ENCODE assay signal across 21 mouse cellular contexts in genomic region chr7:75868687-75869086, GRCm38 (mm10).
"Had no signal": no experiment of that assay in that cellular context is flagged by ENCODE, and none has a peak within 500 bp of the region (broad histone marks: within the 10 kb centered on the region; RNA-seq: fewer than 3 reads in every experiment).

No protein-coding gene starts in this region.

- DNase-seq: kidney, adult 11 months; kidney, adult 8-10 months; kidney, postnatal 10 days; kidney, postnatal 36 days; layer of hippocampus, postnatal 36 days; lung, postnatal 14 days; lung, postnatal 4 days; retina, postnatal 1 day; right cerebral cortex, postnatal 25 days; spleen, adult 18-20 months; thymus, adult 18-20 months; thymus, postnatal 36 days had no signal

- H3K27ac ChIP-seq: kidney, embryonic 15.5 days; left cerebral cortex, adult 2 months; liver, embryonic 12.5 days; lung, embryonic 15.5 days; midbrain, embryonic 12.5 days; midbrain, embryonic 15.5 days; neural tube, embryonic 13.5 days; stomach, embryonic 15.5 days had no signal

- H3K9me3 ChIP-seq: kidney, embryonic 15.5 days; lung, embryonic 15.5 days; midbrain, embryonic 12.5 days; midbrain, embryonic 15.5 days; stomach, embryonic 15.5 days had no signal

- H3K9ac ChIP-seq: kidney, embryonic 15.5 days; liver, embryonic 12.5 days; lung, embryonic 15.5 days; midbrain, embryonic 12.5 days; midbrain, embryonic 15.5 days; neural tube, embryonic 13.5 days; stomach, embryonic 15.5 days had no signal

- H3K4me1 ChIP-seq: midbrain, embryonic 12.5 days; midbrain, embryonic 15.5 days; stomach, embryonic 15.5 days had no signal

- H3K4me3 ChIP-seq: kidney, embryonic 15.5 days; left cerebral cortex, adult 2 months; liver, embryonic 12.5 days; lung, embryonic 15.5 days; midbrain, embryonic 12.5 days; midbrain, embryonic 15.5 days; myocyte; neural tube, embryonic 13.5 days; stomach, embryonic 15.5 days had no signal

- ATAC-seq: liver, embryonic 12.5 days; midbrain, embryonic 15.5 days had no signal

- H3K27me3 ChIP-seq: kidney, embryonic 15.5 days; liver, embryonic 12.5 days; lung, embryonic 15.5 days; midbrain, embryonic 12.5 days; midbrain, embryonic 15.5 days; neural tube, embryonic 13.5 days; stomach, embryonic 15.5 days had no signal

- H3K4me2 ChIP-seq: kidney, embryonic 15.5 days; liver, embryonic 12.5 days; lung, embryonic 15.5 days; midbrain, embryonic 12.5 days; midbrain, embryonic 15.5 days; neural tube, embryonic 13.5 days; stomach, embryonic 15.5 days had no signal
